Mouse (Mus musculus) c-Kit-positive CD71-negative TER-119-negative erythroid progenitor cells, embryonic 14.5 days (primary cell): Measurements from ENCODE around the gene Plcd1.

ENCODE experiments used
- DNase-seq: peaks from one replicate; pipeline ENCODE4 v3.0.0-alpha.2; 2013; ENCODE audit warnings: low read depth

The Plcd1 gene

GRCm38 (mm10) chr9:119053964-119054576 is 39.2 kb downstream of the Plcd1 start:
- DNase-seq: no peak

GRCm38 (mm10) chr9:119052154-119052944 is 41.0 kb downstream of the Plcd1 start, which contains the start of gene Vill:
Gene Vill (plus strand): TSS chr9:119052778.
- no peak for DNase-seq

GRCm38 (mm10) chr9:119051158-119051557 is 42.1 kb downstream of the Plcd1 start:
- DNase-seq: no peak

GRCm38 (mm10) chr9:119048182-119048903 is 45.0 kb downstream of the Plcd1 start:
- DNase-seq: no peak

GRCm38 (mm10) chr9:119040101-119040775 is 53.1 kb downstream of the Plcd1 start:
- DNase-seq: no peak

- DNase-seq: no peak
Measured at GRCm38 (mm10) chr9:119038574-119038973, 54.7 kb downstream of the Plcd1 start.

- no peak for DNase-seq
Measured at GRCm38 (mm10) chr9:119037076-119037730, 56.1 kb downstream of the Plcd1 start.

- no peak for DNase-seq
Measured at GRCm38 (mm10) chr9:119035836-119036235, 57.5 kb downstream of the Plcd1 start.

GRCm38 (mm10) chr9:119034676-119035665 is 58.3 kb downstream of the Plcd1 start:
- no peak for DNase-seq

- DNase-seq: no peak
Measured at GRCm38 (mm10) chr9:119034069-119034468, 59.2 kb downstream of the Plcd1 start.

- no peak for DNase-seq
Measured at GRCm38 (mm10) chr9:119033111-119033921, 60.0 kb downstream of the Plcd1 start.

- no peak for DNase-seq
Measured at GRCm38 (mm10) chr9:119032538-119032937, 60.8 kb downstream of the Plcd1 start.

GRCm38 (mm10) chr9:119031772-119032171 is 61.5 kb downstream of the Plcd1 start:
- no peak for DNase-seq

GRCm38 (mm10) chr9:119031038-119031437 is 62.3 kb downstream of the Plcd1 start:
- DNase-seq: no peak

- DNase-seq: no peak
Measured at GRCm38 (mm10) chr9:119029568-119029967, 63.7 kb downstream of the Plcd1 start.

GRCm38 (mm10) chr9:119028226-119029195 is 64.8 kb downstream of the Plcd1 start:
- no peak for DNase-seq

- DNase-seq: no peak
Measured at GRCm38 (mm10) chr9:119027337-119027736, 66.0 kb downstream of the Plcd1 start.

- DNase-seq: no peak
Measured at GRCm38 (mm10) chr9:119025832-119026331, 67.4 kb downstream of the Plcd1 start.
